Mouse (Mus musculus) midbrain, embryonic 13.5 days (tissue): ENCODE results near the gene Fam71e1. TPM values are rescaled to one million over a fixed set of nuclear protein-coding genes. Genes with fewer than 3 reads are reported as not detected.
A peak's percentile ranks its signal among the peaks of the same experiment; 100 is the strongest.

Experiments
- ATAC-seq: fragments of 200-750 bp; cut with Nextera tagmentation; 2 replicates; pipeline ENCODE4 v1.8.0; 2017; ENCODE audit warnings: mild to moderate bottlenecking, moderate TSS enrichment, moderate library complexity
- H3K27ac ChIP-seq: fragments of 300-500 bp; sonication (generic); 2 replicates; pipeline ENCODE4 v1.5.1; 2015; ENCODE audit warnings: inconsistent platforms, mild to moderate bottlenecking, moderate library complexity
- H3K27me3 ChIP-seq: fragments of 300-500 bp; sonication (generic); 2 replicates; pipeline ENCODE4 v1.6.1; 2015; ENCODE audit warnings: mild to moderate bottlenecking, inconsistent platforms
- H3K36me3 ChIP-seq: fragments of 300-500 bp; sonication (generic); 2 replicates; pipeline ENCODE4 v1.6.1; 2015; ENCODE audit warnings: mild to moderate bottlenecking, inconsistent platforms
- H3K4me1 ChIP-seq: fragments of 300-500 bp; sonication (generic); replicated peaks from 2 replicates; pipeline ENCODE4 v1.6.1; 2015; ENCODE audit warnings: inconsistent platforms
- H3K4me2 ChIP-seq: fragments of 300-500 bp; sonication (generic); replicated peaks from 2 replicates; pipeline ENCODE4 v1.6.1; 2015; ENCODE audit warnings: moderate library complexity, mild to moderate bottlenecking, inconsistent platforms
- H3K4me3 ChIP-seq: fragments of 300-500 bp; sonication (generic); replicated peaks from 2 replicates; pipeline ENCODE4 v1.5.1; 2015; ENCODE audit warnings: mild to moderate bottlenecking, inconsistent platforms
- H3K9ac ChIP-seq: fragments of 300-500 bp; sonication (generic); replicated peaks from 2 replicates; pipeline ENCODE4 v1.6.1; 2015; ENCODE audit warnings: mild to moderate bottlenecking, inconsistent platforms
- H3K9me3 ChIP-seq: fragments of 300-500 bp; sonication (generic); 2 replicates; pipeline ENCODE4 v1.6.1; 2016; ENCODE audit warnings: mild to moderate bottlenecking, inconsistent platforms
- WGBS: fragments of 180-500 bp; shearing (Covaris S2); methylation state at CpG from one replicate; pipeline ENCODE4 v1.1.7; 2015; 5-methylcytosine and 5-hydroxymethylcytosine counted together
- polyA plus RNA-seq: library from polyadenylated mRNA; unstranded; fragments of >200 nt; fragmentation: Nextera tagmentation; extraction: Ambion mirVana; gene quantifications from 2 replicates; pipeline ENCODE4 v1.2.1, GENCODE M21; 2015

Gene Fam71e1
- polyA plus RNA-seq, 1 experiment from 2014 or later: 43.0 TPM

DNA sequence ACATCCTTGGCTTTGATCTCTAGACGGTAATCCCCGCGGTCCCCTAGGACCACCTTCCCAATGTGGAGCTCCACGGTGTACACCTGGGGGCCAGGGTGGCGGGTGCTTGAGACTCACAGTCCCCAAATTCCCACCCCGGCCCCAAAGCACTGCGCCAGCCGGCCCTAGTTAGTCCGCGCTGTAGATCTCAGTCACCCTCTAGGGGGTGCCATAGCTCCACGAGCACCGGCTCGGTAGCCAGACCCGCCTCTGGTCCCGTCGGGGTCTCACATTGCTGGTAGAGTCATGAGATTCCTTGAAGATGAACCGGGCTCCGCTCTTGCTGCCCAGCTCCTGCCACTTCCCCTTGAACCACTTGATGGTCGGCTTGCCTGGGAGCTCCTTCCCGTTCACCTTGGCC, 25.3 kb downstream of the Fam71e1 start:
- no peak overlapping the region for H3K27ac ChIP-seq
- no peaks in the 10 kb centered on the region for H3K36me3 ChIP-seq
- 0 out of 2 replicates have a peak overlapping the region, but pooled peaks have one; percentile 19 for H3K9ac ChIP-seq
- 2% methylated on average over 20 of the region's 20 CpGs for WGBS
- H3K4me3 ChIP-seq: peak overlapping the region; percentile 8; the same call in 1 of the 2 replicates
- H3K27me3 ChIP-seq: peaks cover 56% of the 10 kb centered on the region
- peak; percentile 47 for ATAC-seq
- no peaks in the 10 kb centered on the region for H3K9me3 ChIP-seq
- H3K4me1 ChIP-seq: 0 out of 2 replicates have a peak, but pooled peaks cover 6% of the 10 kb centered on the region
- peak overlapping the region; percentile 36 for H3K4me2 ChIP-seq

DNA sequence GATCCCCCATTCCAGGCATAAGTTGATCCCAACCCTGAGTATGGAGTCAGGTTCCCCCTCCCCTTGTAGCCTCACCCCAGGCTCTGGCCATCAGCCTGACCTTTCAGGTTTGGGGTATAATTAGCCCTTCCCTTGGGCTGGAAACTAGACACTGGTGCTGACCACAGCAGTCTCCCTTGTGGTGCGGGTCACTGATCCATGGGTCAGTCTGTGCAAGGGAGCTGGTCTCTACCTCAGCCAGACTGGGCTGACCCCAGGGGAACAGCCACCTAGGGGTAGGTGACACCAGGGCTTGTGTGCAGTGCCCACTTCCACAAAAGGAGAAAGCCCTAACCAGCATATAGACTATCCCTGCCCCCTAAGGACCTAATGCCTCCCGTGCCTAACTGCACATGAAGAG, 26.7 kb downstream of the Fam71e1 start:
- Histone ChIP-seq H3K4me1 (peaks cover 11% of the 10 kb centered on the region), H3K4me3 (no peak overlapping the region), H3K36me3 (no peaks in the 10 kb centered on the region), H3K27ac (no peak overlapping the region), H3K9me3 (no peaks in the 10 kb centered on the region), H3K4me2 (no peak overlapping the region), H3K9ac (no peak overlapping the region), H3K27me3 (peaks cover 64% of the 10 kb centered on the region)
- no peak for ATAC-seq
- WGBS: 74% methylated on average over 2 of the region's 2 CpGs

DNA sequence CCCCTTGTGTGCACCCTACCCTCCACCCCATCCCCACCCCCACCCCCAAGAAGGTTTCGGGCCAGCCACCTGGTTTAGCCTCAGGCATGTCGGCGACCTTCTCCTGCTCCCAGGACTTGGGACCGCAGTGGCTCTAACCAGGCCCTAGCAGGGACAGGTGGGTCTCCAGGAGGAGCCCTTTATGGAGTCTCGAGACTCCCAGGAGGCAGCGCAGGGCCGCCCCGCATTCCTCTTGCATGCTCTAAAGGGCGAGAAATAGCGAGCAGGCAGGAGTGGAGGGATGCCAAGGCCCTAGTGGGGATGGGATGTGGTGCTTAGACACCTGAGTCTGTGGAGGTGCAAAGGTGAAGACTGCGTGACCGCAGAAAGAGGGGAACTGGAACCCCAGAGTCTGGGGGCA, 28.1 kb downstream of the Fam71e1 start, which contains the start of gene Mybpc2:
TSS of gene Mybpc2 (minus strand) at position 155 of the 400 bp plus-strand sequence.
- peaks cover 78% of the 10 kb centered on the region for H3K27me3 ChIP-seq
- H3K27ac ChIP-seq: no peak within 1 kb of the TSS
- ATAC-seq: no peak
- H3K4me2 ChIP-seq: no peak within 1 kb of the TSS
- 39% methylated on average over 12 of the region's 12 CpGs for WGBS
- H3K9ac ChIP-seq: peak within 1 kb of the TSS; percentile 32; the same call in 1 of the 2 replicates
- H3K4me3 ChIP-seq: no peak within 1 kb of the TSS
- H3K9me3 ChIP-seq: no peaks in the 10 kb centered on the region
- H3K4me1 ChIP-seq: peaks cover 12% of the 10 kb centered on the region
- no peaks in the 10 kb centered on the region for H3K36me3 ChIP-seq

DNA sequence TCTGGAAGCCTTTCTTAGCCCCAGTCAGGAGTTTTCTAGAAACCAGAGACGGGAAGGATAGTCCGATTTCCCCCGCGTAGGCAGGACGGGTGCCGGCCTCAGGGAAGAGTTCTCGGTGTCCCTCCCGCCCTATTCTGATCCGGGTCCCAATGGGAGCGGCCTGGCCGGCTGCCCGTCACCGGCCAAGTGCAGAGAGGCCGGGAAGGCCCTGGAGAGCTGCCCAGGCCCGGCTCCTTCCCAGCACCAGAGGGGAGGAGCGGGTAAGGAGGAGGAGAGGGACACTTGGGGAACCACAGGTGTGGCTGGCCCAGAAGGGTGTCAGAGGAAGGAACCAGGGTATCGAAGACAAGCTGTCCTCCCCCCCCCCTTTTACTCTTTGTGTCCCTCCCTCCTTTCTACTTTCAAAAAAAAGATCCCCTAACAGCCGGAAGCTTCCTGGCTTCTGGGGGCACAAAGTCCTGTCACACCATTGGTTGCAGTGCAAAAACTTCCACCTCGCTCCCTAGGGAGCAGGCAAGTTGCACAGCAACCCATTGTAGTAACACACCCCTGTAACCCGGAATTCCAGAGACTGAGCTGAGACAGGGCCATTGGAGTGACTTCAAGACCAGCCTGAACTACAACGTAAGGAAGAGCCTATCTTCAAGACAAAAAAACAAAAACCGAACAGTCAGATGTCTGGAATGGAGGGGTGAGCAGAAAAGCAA, 28.9 kb downstream of the Fam71e1 start:
- H3K9ac ChIP-seq: peak overlapping the region; percentile 32; the same call in 1 of the 2 replicates
- no peaks in the 10 kb centered on the region for H3K9me3 ChIP-seq
- no peaks in the 10 kb centered on the region for H3K36me3 ChIP-seq
- H3K27ac ChIP-seq: no peak overlapping the region
- WGBS: 15% methylated on average over 22 of the region's 22 CpGs
- no peak overlapping the region for H3K4me2 ChIP-seq
- H3K27me3 ChIP-seq: peaks cover 81% of the 10 kb centered on the region
- peaks cover 12% of the 10 kb centered on the region for H3K4me1 ChIP-seq
- ATAC-seq: no peak
- H3K4me3 ChIP-seq: no peak overlapping the region

DNA sequence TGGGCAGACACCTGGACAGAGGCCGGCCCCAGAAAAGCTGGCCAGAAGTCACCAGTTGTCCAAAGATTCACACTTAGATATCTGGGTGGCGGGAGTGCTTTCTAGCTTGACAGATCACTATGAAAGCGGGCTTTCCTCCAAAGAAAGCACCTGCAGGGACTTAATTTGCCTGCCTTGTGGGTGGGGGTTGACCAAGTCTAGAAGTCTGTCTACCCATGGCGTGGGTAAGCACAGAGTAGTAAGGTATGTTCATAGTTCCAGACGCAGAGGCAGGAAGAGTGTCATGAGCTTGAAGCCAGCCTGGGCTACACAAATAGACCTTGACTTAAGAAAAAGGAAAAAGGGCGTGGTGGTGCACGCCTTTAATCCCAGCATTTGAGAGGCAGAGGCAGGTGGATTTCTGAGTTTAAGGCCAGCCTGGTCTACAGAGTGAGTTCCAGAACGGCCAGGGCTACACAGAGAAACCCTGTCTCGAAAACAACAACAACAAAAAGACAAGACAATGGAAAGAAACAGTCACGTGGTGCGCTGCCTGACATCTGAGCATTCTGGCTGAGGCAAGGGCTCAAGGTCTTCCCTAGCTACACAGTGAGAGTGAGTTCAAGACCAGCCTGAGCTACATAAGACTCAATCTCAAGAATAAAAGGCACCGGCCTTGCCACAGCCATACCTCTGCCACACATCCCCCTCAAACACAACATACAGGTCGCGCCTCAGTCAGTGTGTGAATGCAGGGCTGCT, 30.2 kb downstream of the Fam71e1 start:
- Histone ChIP-seq H3K4me1 (peaks cover 10% of the 10 kb centered on the region), H3K4me3 (no peak overlapping the region), H3K4me2 (no peak overlapping the region), H3K9me3 (no peaks in the 10 kb centered on the region), H3K27ac (no peak overlapping the region), H3K27me3 (peaks cover 76% of the 10 kb centered on the region), H3K36me3 (no peaks in the 10 kb centered on the region), H3K9ac (no peak overlapping the region)
- no peak for ATAC-seq
- WGBS: 88% methylated on average over 14 of the region's 14 CpGs

DNA sequence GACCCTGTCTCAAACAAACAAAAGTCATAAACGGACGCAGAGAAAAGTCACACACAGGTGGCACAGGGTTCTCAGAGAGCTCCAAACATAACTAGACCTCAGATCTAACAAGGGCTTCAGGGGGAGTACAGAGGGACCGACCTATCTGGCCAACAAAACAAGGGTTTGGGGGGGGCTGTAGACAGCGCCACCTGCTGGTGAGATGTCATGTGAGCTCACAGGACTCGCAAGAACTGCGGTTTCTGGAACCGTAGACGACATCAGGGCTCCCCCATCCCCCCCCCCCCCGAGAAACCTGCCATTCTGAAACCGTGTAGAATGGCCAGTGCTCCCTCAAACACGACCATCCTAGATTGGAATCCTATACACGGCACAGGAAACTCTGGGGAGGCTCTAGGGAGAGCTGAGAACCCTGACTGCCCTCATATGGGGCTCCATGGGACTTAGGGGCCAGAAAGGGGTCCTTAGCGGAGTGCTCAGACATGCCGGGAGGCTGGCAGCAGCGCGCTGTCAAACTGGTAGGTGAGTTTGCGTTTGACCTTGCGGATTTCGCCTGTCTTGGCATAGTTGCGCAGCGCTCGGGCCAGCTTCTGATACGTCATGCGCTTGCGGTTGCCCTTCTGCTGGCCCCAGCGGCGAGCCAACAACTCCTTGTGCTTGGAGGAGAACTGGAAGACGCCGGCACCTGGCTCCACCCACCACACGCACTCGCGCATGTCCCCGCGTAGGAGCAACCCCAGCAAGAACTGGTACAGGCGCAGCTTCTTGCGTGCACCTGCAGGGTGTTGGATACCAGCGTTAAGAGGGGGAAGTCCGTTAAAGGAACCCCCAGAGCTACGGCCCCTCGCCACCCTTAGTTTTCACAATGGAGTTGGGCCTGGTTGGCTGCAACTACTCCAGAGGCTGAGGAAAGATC, 31.4 kb downstream of the Fam71e1 start:
- 0 out of 2 replicates have a peak, but pooled peaks have one; percentile 35 for ATAC-seq
- H3K9ac ChIP-seq: peak overlapping the region; percentile 45
- no peak overlapping the region for H3K27ac ChIP-seq
- H3K9me3 ChIP-seq: no peaks in the 10 kb centered on the region
- H3K4me3 ChIP-seq: peak overlapping the region; percentile 36
- 4% methylated on average over 40 of the region's 40 CpGs for WGBS
- peaks cover 64% of the 10 kb centered on the region for H3K27me3 ChIP-seq
- H3K4me2 ChIP-seq: peak overlapping the region; percentile 64
- H3K4me1 ChIP-seq: peaks cover 9% of the 10 kb centered on the region
- 0 out of 2 replicates have a peak, but pooled peaks cover 6% of the 10 kb centered on the region for H3K36me3 ChIP-seq

DNA sequence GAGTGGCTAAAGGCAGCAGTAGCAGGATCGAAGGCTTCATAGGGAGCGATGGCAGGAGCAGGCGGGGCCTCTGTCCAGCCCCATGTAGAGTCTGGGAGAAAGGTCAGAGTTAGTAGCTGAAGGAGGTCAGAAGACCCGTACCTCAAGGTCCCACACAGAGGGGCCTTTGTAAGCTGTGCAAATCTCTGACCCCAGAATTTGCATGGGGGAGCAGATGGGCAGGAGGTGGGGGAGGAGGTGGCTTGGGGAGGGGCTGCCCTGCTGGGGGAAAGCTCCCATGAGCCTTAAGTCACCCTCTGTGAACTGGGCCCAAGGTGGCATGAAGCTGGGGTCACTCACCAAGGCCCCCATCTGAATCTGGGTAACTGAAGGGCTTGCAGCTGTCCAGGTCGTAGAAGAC, 33.1 kb downstream of the Fam71e1 start:
- no peak overlapping the region for H3K27ac ChIP-seq
- H3K9ac ChIP-seq: no peak overlapping the region
- H3K4me3 ChIP-seq: no peak overlapping the region
- WGBS: 71% methylated on average over 5 of the region's 5 CpGs
- peaks cover 47% of the 10 kb centered on the region for H3K27me3 ChIP-seq
- H3K36me3 ChIP-seq: peaks cover 24% of the 10 kb centered on the region
- H3K4me2 ChIP-seq: no peak overlapping the region
- ATAC-seq: no peak
- H3K9me3 ChIP-seq: no peaks in the 10 kb centered on the region
- H3K4me1 ChIP-seq: peaks cover 8% of the 10 kb centered on the region

DNA sequence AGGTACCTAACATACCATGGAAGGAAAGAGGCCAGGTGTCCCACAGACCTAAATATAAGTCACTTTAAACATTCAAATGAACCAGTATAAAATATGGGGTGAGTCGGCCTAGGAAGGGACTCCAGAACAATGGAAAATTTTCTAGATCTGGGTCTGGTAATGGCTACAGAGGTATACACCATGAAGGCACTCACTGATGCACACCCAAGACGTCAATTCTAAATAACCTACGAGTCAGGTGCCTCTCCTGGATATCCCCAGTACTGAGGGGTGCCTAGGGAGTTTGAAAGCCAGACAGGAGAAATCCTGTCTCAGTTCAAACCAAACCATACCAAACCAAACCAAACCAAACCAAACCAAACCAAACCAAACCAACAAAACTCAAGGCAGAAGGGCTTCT, 34.1 kb downstream of the Fam71e1 start:
- 77% methylated on average over 3 of the region's 3 CpGs for WGBS
- ATAC-seq: no peak
- H3K9me3 ChIP-seq: no peaks in the 10 kb centered on the region
- peaks cover 6% of the 10 kb centered on the region for H3K4me1 ChIP-seq
- H3K4me3 ChIP-seq: no peak overlapping the region
- H3K9ac ChIP-seq: no peak overlapping the region
- peaks cover 37% of the 10 kb centered on the region for H3K27me3 ChIP-seq
- H3K36me3 ChIP-seq: peaks cover 32% of the 10 kb centered on the region
- H3K4me2 ChIP-seq: no peak overlapping the region
- no peak overlapping the region for H3K27ac ChIP-seq

DNA sequence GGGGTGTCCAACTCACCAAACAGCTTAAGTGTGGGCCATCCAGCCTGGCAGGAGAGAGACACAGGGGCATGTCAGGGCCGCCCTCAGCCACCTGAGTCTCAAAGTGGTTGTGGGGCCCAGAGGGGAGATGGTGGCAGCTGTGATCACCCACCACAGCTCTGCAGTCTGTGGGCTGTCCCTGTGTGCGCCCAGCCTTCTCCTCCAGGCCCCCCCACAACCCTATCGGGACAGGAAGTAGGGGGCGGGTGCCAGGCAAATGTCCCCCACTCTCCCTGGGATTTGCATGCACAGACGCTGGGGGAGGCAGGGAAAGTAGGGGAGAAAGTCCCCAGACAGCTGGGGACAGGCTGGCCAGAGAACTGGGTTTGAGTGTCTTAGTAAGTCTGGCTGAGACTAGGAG, 34.8 kb downstream of the Fam71e1 start:
- no peak overlapping the region for H3K9ac ChIP-seq
- peaks cover 38% of the 10 kb centered on the region for H3K36me3 ChIP-seq
- no peak for ATAC-seq
- no peak overlapping the region for H3K27ac ChIP-seq
- H3K4me2 ChIP-seq: no peak overlapping the region
- 66% methylated on average over 5 of the region's 5 CpGs for WGBS
- H3K4me3 ChIP-seq: no peak overlapping the region
- H3K4me1 ChIP-seq: peaks cover 6% of the 10 kb centered on the region
- H3K27me3 ChIP-seq: peaks cover 30% of the 10 kb centered on the region
- no peaks in the 10 kb centered on the region for H3K9me3 ChIP-seq

DNA sequence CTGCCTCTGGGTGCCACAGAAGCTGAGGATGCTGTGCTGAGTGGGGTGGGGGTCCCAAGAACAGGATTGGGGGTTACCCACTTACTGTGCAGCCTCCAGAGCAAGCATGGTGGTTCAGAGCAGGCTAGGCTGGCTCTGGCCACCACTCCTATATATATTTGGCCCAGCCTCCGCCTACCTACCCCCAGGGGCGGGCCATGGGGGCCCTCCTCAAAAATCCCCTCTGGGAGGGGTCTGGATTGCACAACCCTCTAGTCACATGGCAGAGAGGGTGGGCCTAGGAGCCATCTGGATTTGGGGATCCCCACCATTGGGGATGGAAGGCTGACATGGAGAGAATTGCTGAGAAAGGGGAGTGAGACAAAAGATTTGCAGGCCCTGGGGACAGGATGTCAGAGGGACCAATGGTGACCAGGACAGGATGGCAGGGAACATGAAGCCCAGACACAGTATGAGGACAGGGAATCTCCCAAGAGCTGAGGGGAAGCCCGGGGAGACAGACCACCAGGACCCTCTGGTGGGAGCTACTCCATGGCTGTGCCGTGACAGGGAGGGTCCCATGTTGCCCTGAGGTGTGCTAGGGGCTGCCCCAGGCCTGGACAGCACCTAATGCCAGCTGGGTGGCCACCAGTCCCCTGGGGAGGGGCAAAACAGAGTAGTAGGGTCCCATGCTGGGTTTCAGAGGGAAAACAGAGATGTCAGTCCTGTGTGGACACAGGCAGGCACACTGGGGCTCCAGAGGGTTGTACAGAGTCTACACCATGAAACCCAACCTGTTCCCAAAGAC, 35.8 kb downstream of the Fam71e1 start, which contains the start of gene Spib:
TSS of gene Spib (minus strand) at position 126 of the 787 bp plus-strand sequence.
- WGBS: 91% methylated on average over 4 of the region's 4 CpGs
- Histone ChIP-seq H3K9ac (no peak within 1 kb of the TSS), H3K27ac (no peak within 1 kb of the TSS), H3K27me3 (peaks cover 22% of the 10 kb centered on the region), H3K9me3 (no peaks in the 10 kb centered on the region), H3K4me1 (peaks cover 6% of the 10 kb centered on the region), H3K4me2 (no peak within 1 kb of the TSS), H3K4me3 (no peak within 1 kb of the TSS), H3K36me3 (peaks cover 46% of the 10 kb centered on the region)
- no peak for ATAC-seq
